Comparison of ENCODE assay signal across 8 mouse cellular contexts in genomic region chrX:12936406-12937172, GRCm38 (mm10).
DNase-seq lines count a peak whose midpoint lies in the region; ATAC-seq and TF ChIP-seq lines count a peak whose summit lies in the region.

No protein-coding gene starts in this region.

- H3K36me3 ChIP-seq in embryonic facial prominence, embryonic 11.5 days (replicated peaks; ENCODE audit: control insufficient read depth, insufficient read depth, low read depth, low read length) = no peaks in the 10 kb centered on the region
- no peaks in the 10 kb centered on the region for H3K36me3 ChIP-seq in heart, embryonic 13.5 days
- H3K36me3 ChIP-seq in kidney, embryonic 16.5 days (ENCODE audit: insufficient read depth, low read length) = no peaks in the 10 kb centered on the region
- H3K36me3 ChIP-seq in liver, embryonic 13.5 days = no peaks in the 10 kb centered on the region
- H3K36me3 ChIP-seq in myocyte (ENCODE audit: control insufficient read depth, insufficient read depth) = no peaks in the 10 kb centered on the region
- H3K36me3 ChIP-seq in stomach, embryonic 14.5 days (ENCODE audit: control insufficient read depth, insufficient read depth, low read length) = no peaks in the 10 kb centered on the region

- H3K4me3 ChIP-seq in embryonic facial prominence, embryonic 11.5 days (ENCODE audit: low read depth, low read length) = peak overlapping the region; percentile 33
- peak overlapping the region; percentile 57 for H3K4me3 ChIP-seq in heart, embryonic 13.5 days
- peak overlapping the region; percentile 51 for H3K4me3 ChIP-seq in kidney, embryonic 16.5 days (ENCODE audit: low read length)
- peak overlapping the region; percentile 51 for H3K4me3 ChIP-seq in liver, embryonic 13.5 days (replicated peaks)
- H3K4me3 ChIP-seq in myocyte = peak overlapping the region; percentile 19
- H3K4me3 ChIP-seq in stomach, embryonic 14.5 days (ENCODE audit: low read depth, low read length) = peak overlapping the region; percentile 36

- H3K4me1 ChIP-seq in embryonic facial prominence, embryonic 11.5 days (ENCODE audit: control insufficient read depth, insufficient read depth, low read length) = no peaks in the 10 kb centered on the region
- H3K4me1 ChIP-seq in heart, embryonic 13.5 days = no peaks in the 10 kb centered on the region
- no peaks in the 10 kb centered on the region for H3K4me1 ChIP-seq in kidney, embryonic 16.5 days (ENCODE audit: insufficient read depth, low read length)
- H3K4me1 ChIP-seq in liver, embryonic 13.5 days (replicated peaks) = 0 out of 2 replicates have a peak, but pooled peaks cover 8% of the 10 kb centered on the region
- H3K4me1 ChIP-seq in stomach, embryonic 14.5 days (ENCODE audit: control insufficient read depth, insufficient read depth, low read length) = no peaks in the 10 kb centered on the region

- WGBS in embryonic facial prominence, embryonic 11.5 days = 17% methylated on average over 41 of the region's 43 CpGs
- WGBS in heart, embryonic 13.5 days = 10% methylated on average over 43 of the region's 43 CpGs
- WGBS in kidney, embryonic 16.5 days = 19% methylated on average over 43 of the region's 43 CpGs
- 14% methylated on average over 35 of the region's 43 CpGs for WGBS in liver, embryonic 13.5 days (ENCODE audit: insufficient replicate concordance)
- WGBS in stomach, embryonic 14.5 days = 22% methylated on average over 43 of the region's 43 CpGs

- H3ac ChIP-seq in myocyte (ENCODE audit: control insufficient read depth, insufficient read length) = no peak overlapping the region

- H3K79me2 ChIP-seq in myocyte (ENCODE audit: control insufficient read depth, insufficient read depth) = no peaks in the 10 kb centered on the region

- ATAC-seq in embryonic facial prominence, embryonic 11.5 days (replicated peaks; ENCODE audit: insufficient number of reproducible peaks, low FRiP score, low TSS enrichment, low read depth) = 0 out of 2 replicates have a peak, but pooled peaks have one; percentile 34
- ATAC-seq in heart, embryonic 13.5 days (ENCODE audit: extremely low read depth, insufficient number of reproducible peaks, low FRiP score, low TSS enrichment) = no peak; the same call in 1 of the 2 replicates
- peak; percentile 78; the same call in 1 of the 2 replicates for ATAC-seq in kidney, embryonic 16.5 days (ENCODE audit: low FRiP score, low TSS enrichment)
- ATAC-seq in liver, embryonic 13.5 days (ENCODE audit: low read depth) = peak; percentile 59; the same call in 1 of the 2 replicates
- 0 out of 2 replicates have a peak, but pooled peaks have one; percentile 58 for ATAC-seq in stomach, embryonic 14.5 days (ENCODE audit: insufficient number of reproducible peaks, insufficient read depth, low FRiP score, low read depth)

- H3K27ac ChIP-seq in embryonic facial prominence, embryonic 11.5 days (replicated peaks; ENCODE audit: low read depth, low read length) = no peak overlapping the region
- no peak overlapping the region for H3K27ac ChIP-seq in heart, embryonic 13.5 days (replicated peaks)
- H3K27ac ChIP-seq in kidney, embryonic 16.5 days (ENCODE audit: low read length) = no peak overlapping the region
- no peak overlapping the region for H3K27ac ChIP-seq in liver, embryonic 13.5 days
- no peak overlapping the region for H3K27ac ChIP-seq in stomach, embryonic 14.5 days (ENCODE audit: low read length)

- H3K4me2 ChIP-seq in embryonic facial prominence, embryonic 11.5 days (ENCODE audit: low read depth, low read length) = peak overlapping the region; percentile 67
- H3K4me2 ChIP-seq in heart, embryonic 13.5 days = peak overlapping the region; percentile 73
- H3K4me2 ChIP-seq in kidney, embryonic 16.5 days (replicated peaks; ENCODE audit: low read depth, low read length) = peak overlapping the region; percentile 62
- peak overlapping the region; percentile 68 for H3K4me2 ChIP-seq in liver, embryonic 13.5 days
- peak overlapping the region; percentile 47 for H3K4me2 ChIP-seq in myocyte (ENCODE audit: low read depth)
- H3K4me2 ChIP-seq in stomach, embryonic 14.5 days (replicated peaks; ENCODE audit: low read depth, low read length) = peak overlapping the region; percentile 49

- no peaks in the 10 kb centered on the region for H3K27me3 ChIP-seq in embryonic facial prominence, embryonic 11.5 days (ENCODE audit: control insufficient read depth, insufficient read depth, low read length)
- H3K27me3 ChIP-seq in heart, embryonic 13.5 days (replicated peaks) = peaks cover 17% of the 10 kb centered on the region; the same call in 1 of the 2 replicates
- peaks cover 6% of the 10 kb centered on the region; the same call in 1 of the 2 replicates for H3K27me3 ChIP-seq in kidney, embryonic 16.5 days (ENCODE audit: insufficient read depth, low read length)
- H3K27me3 ChIP-seq in liver, embryonic 13.5 days = no peaks in the 10 kb centered on the region
- no peaks in the 10 kb centered on the region for H3K27me3 ChIP-seq in myocyte (ENCODE audit: control insufficient read depth, insufficient read depth, insufficient read length)
- no peaks in the 10 kb centered on the region for H3K27me3 ChIP-seq in stomach, embryonic 14.5 days (ENCODE audit: control insufficient read depth, insufficient read depth, low read length)

- DNase-seq in urinary bladder, adult 2 months (ENCODE audit: low spot score) = peak; percentile 29
- DNase-seq in urinary bladder, postnatal 10 days (ENCODE audit: low spot score) = no peak
- peak; percentile 19 for DNase-seq in embryonic facial prominence, embryonic 11.5 days (ENCODE audit: low spot score)
- DNase-seq in liver, embryonic 13.5 days = no peak

- no peaks in the 10 kb centered on the region for H3K9me3 ChIP-seq in embryonic facial prominence, embryonic 11.5 days (replicated peaks; ENCODE audit: control insufficient read depth, low read length)
- H3K9me3 ChIP-seq in heart, embryonic 13.5 days = no peaks in the 10 kb centered on the region
- no peaks in the 10 kb centered on the region for H3K9me3 ChIP-seq in kidney, embryonic 16.5 days (ENCODE audit: low read length)
- H3K9me3 ChIP-seq in liver, embryonic 13.5 days (replicated peaks) = no peaks in the 10 kb centered on the region
- no peaks in the 10 kb centered on the region for H3K9me3 ChIP-seq in stomach, embryonic 14.5 days (ENCODE audit: control insufficient read depth, low read depth, low read length)

- peak overlapping the region; percentile 57 for H3K9ac ChIP-seq in embryonic facial prominence, embryonic 11.5 days (replicated peaks; ENCODE audit: low read length)
- peak overlapping the region; percentile 79 for H3K9ac ChIP-seq in heart, embryonic 13.5 days
- H3K9ac ChIP-seq in kidney, embryonic 16.5 days (replicated peaks; ENCODE audit: low read length) = peak overlapping the region; percentile 65
- H3K9ac ChIP-seq in liver, embryonic 13.5 days = peak overlapping the region; percentile 49
- 0 out of 2 replicates have a peak overlapping the region, but pooled peaks have one; percentile 14 for H3K9ac ChIP-seq in stomach, embryonic 14.5 days (replicated peaks; ENCODE audit: low read depth, low read length)

- no peak for TF ChIP-seq POLR2A in myocyte (IDR thresholded peaks at IDR 0.05; ENCODE audit: insufficient read length, low read depth)

TF ChIP-seq in myocyte, 11 proteins besides CTCF, POLR2A, EP300 and RAD21:
- peak in 1 of 3 experiments; percentile 0 for TF ChIP-seq MYOD1 (IDR thresholded peaks at IDR 0.05; ENCODE audit: control insufficient read depth in 1 of 3, insufficient read length in 2 of 3, low read depth in 2 of 3)
- TF ChIP-seq POLR2AphosphoS2 (IDR thresholded peaks at IDR 0.05; ENCODE audit: insufficient read length, low read depth) = peak; percentile 35
- TF ChIP-seq MYOG (IDR thresholded peaks at IDR 0.05; ENCODE audit: control insufficient read depth in 1 of 3, insufficient read depth in 1 of 3, insufficient read length in 2 of 3, low read depth in 2 of 3) = no peak

Comparison
In these comparisons a context has a peak if more than half of its experiments do, and no peak if none do; other contexts are left out.
1. DNase-seq: peak in urinary bladder, adult 2 months (single experiment) and embryonic facial prominence, embryonic 11.5 days (single experiment); none in urinary bladder, postnatal 10 days (single experiment) and liver, embryonic 13.5 days (single experiment).
2. H3K9ac ChIP-seq: peak in every context shown above with its lines; median percentile 79 in heart, embryonic 13.5 days; 65 in kidney, embryonic 16.5 days; 57 in embryonic facial prominence, embryonic 11.5 days; 49 in liver, embryonic 13.5 days; 14 in stomach, embryonic 14.5 days.
3. Peak in every context shown above with its lines, with median percentiles within 50 percentile points of each other: H3K4me2 ChIP-seq and H3K4me3 ChIP-seq.